9 mouse cellular contexts compared by ENCODE assay signal in genomic region chr16:91862836-91863235, GRCm38 (mm10).
A peak's percentile ranks its signal among the peaks of the same experiment; 100 is the strongest.
DNase-seq lines count a peak whose midpoint lies in the region; ATAC-seq and TF ChIP-seq lines count a peak whose summit lies in the region.
"Had no signal": no experiment of that assay in that cellular context is flagged by ENCODE, and none has a peak within 500 bp of the region (broad histone marks: within the 10 kb centered on the region; RNA-seq: fewer than 3 reads in every experiment).

No protein-coding gene starts in this region.

- H3K36me3 ChIP-seq in intestine, embryonic 14.5 days (ENCODE audit: control insufficient read depth, insufficient read depth, low read length) = peaks cover 33% of the 10 kb centered on the region
- H3K36me3 ChIP-seq in intestine, postnatal 0 days (ENCODE audit: control insufficient read depth, insufficient read depth) = peaks cover 29% of the 10 kb centered on the region; the same call in 1 of the 2 replicates
- H3K36me3 ChIP-seq in heart, postnatal 0 days (replicated peaks; ENCODE audit: control insufficient read depth, insufficient read depth, low read length) = peaks cover 26% of the 10 kb centered on the region; the same call in 1 of the 2 replicates
- H3K36me3 ChIP-seq in liver, embryonic 12.5 days = peaks cover 80% of the 10 kb centered on the region

- no peak for TF ChIP-seq CTCF in intestine, postnatal 0 days (IDR thresholded peaks at IDR 0.05; ENCODE audit: low read depth)
- TF ChIP-seq CTCF in heart, postnatal 0 days (IDR thresholded peaks at IDR 0.05; ENCODE audit: low read depth) = no peak

- no peak for TF ChIP-seq EP300 in heart, postnatal 0 days (IDR thresholded peaks at IDR 0.05; ENCODE audit: low read depth)

- ATAC-seq in intestine, embryonic 14.5 days (replicated peaks; ENCODE audit: low FRiP score, low TSS enrichment, low read depth) = no peak
- no peak for ATAC-seq in intestine, postnatal 0 days
- ATAC-seq in heart, postnatal 0 days (ENCODE audit: insufficient read depth, low read depth) = no peak
- ATAC-seq in liver, embryonic 12.5 days = no peak

- DNase-seq in intestine, embryonic 14.5 days (ENCODE audit: low spot score) = no peak
- DNase-seq in ZHBTc4 (ENCODE audit: low read depth, low spot score) = peak; percentile 55
- no peak for DNase-seq in heart, postnatal 0 days (ENCODE audit: low spot score)
- DNase-seq in spleen, postnatal 10 days (ENCODE audit: low spot score in 2 of 2) = no peak
- DNase-seq in adrenal gland, adult 18-20 months (ENCODE audit: low spot score in 2 of 2) = no peak
- no peak for DNase-seq in cerebellum, adult 9-11 months
- DNase-seq: lung, postnatal 14 days had no signal

- peak overlapping the region; percentile 45; the same call in 1 of the 2 replicates for H3K27ac ChIP-seq in intestine, embryonic 14.5 days (ENCODE audit: low read depth)
- no peak overlapping the region for H3K27ac ChIP-seq in intestine, postnatal 0 days (ENCODE audit: low read depth, low read length)
- peak overlapping the region; percentile 30; the same call in 1 of the 2 replicates for H3K27ac ChIP-seq in heart, postnatal 0 days (ENCODE audit: low read depth)
- peak overlapping the region; percentile 91 for H3K27ac ChIP-seq in liver, embryonic 12.5 days

- WGBS in intestine, embryonic 14.5 days = 49% methylated on average over 7 of the region's 7 CpGs
- WGBS in intestine, postnatal 0 days = 69% methylated on average over 7 of the region's 7 CpGs
- 70% methylated on average over 7 of the region's 7 CpGs for WGBS in heart, postnatal 0 days
- WGBS in liver, embryonic 12.5 days (ENCODE audit: insufficient replicate concordance) = 54% methylated on average over 7 of the region's 7 CpGs

- H3K9ac ChIP-seq in intestine, embryonic 14.5 days (ENCODE audit: low read length) = no peak overlapping the region
- H3K9ac ChIP-seq in intestine, postnatal 0 days (ENCODE audit: low read depth, low read length) = no peak overlapping the region
- no peak overlapping the region for H3K9ac ChIP-seq in heart, postnatal 0 days (replicated peaks; ENCODE audit: low read depth, low read length)
- peak overlapping the region; percentile 1; the same call in 1 of the 2 replicates for H3K9ac ChIP-seq in liver, embryonic 12.5 days

- H3K27me3 ChIP-seq in intestine, embryonic 14.5 days (replicated peaks; ENCODE audit: control insufficient read depth, insufficient read depth, low read length) = no peaks in the 10 kb centered on the region
- no peaks in the 10 kb centered on the region for H3K27me3 ChIP-seq in intestine, postnatal 0 days (replicated peaks; ENCODE audit: control insufficient read depth, insufficient read depth, low read length)
- no peaks in the 10 kb centered on the region for H3K27me3 ChIP-seq in heart, postnatal 0 days (ENCODE audit: control insufficient read depth, insufficient read depth, low read length)
- no peaks in the 10 kb centered on the region for H3K27me3 ChIP-seq in liver, embryonic 12.5 days (replicated peaks)

- no peak overlapping the region for H3K4me3 ChIP-seq in intestine, embryonic 14.5 days (ENCODE audit: low read depth, low read length)
- H3K4me3 ChIP-seq in intestine, postnatal 0 days (ENCODE audit: low read depth, low read length) = no peak overlapping the region
- no peak overlapping the region for H3K4me3 ChIP-seq in heart, postnatal 0 days (ENCODE audit: low read depth, low read length)
- H3K4me3 ChIP-seq in liver, embryonic 12.5 days = no peak overlapping the region

- H3K4me2 ChIP-seq in intestine, embryonic 14.5 days (ENCODE audit: low read length) = no peak overlapping the region
- no peak overlapping the region for H3K4me2 ChIP-seq in intestine, postnatal 0 days (replicated peaks; ENCODE audit: low read depth)
- no peak overlapping the region for H3K4me2 ChIP-seq in heart, postnatal 0 days (ENCODE audit: low read depth, low read length)
- H3K4me2 ChIP-seq in liver, embryonic 12.5 days = no peak overlapping the region

- no peaks in the 10 kb centered on the region for H3K9me3 ChIP-seq in intestine, embryonic 14.5 days (ENCODE audit: control insufficient read depth, low read length)
- no peaks in the 10 kb centered on the region for H3K9me3 ChIP-seq in intestine, postnatal 0 days (ENCODE audit: control insufficient read depth)
- no peaks in the 10 kb centered on the region for H3K9me3 ChIP-seq in heart, postnatal 0 days (replicated peaks; ENCODE audit: control insufficient read depth, low read length)
- no peaks in the 10 kb centered on the region for H3K9me3 ChIP-seq in liver, embryonic 12.5 days (replicated peaks)

- peaks cover 25% of the 10 kb centered on the region for H3K4me1 ChIP-seq in intestine, embryonic 14.5 days (replicated peaks; ENCODE audit: control insufficient read depth, insufficient read depth, low read length)
- H3K4me1 ChIP-seq in intestine, postnatal 0 days (replicated peaks; ENCODE audit: control insufficient read depth, insufficient read depth, low read length) = no peaks in the 10 kb centered on the region
- H3K4me1 ChIP-seq in heart, postnatal 0 days (ENCODE audit: control insufficient read depth, insufficient read depth) = peaks cover 39% of the 10 kb centered on the region
- peaks cover 68% of the 10 kb centered on the region for H3K4me1 ChIP-seq in liver, embryonic 12.5 days
